Mouse (Mus musculus) adrenal gland, adult 8-10 months (tissue): Measurements from ENCODE around the gene Haus7. TPM values are rescaled to one million over a fixed set of nuclear protein-coding genes. Genes with fewer than 3 reads are reported as not detected.
"Not testable (repeated sequence)": the region's sequence is repeated elsewhere in the genome, so short reads cannot be mapped to it uniquely, and the experiment has no call there.

Experiments
- DNase-seq: peaks from one replicate; pipeline ENCODE4 v3.0.0; 2022
- total RNA-seq, 4 experiments: library from RNA; stranded (reverse); gene quantifications; 2 replicates each; pipeline ENCODE4 v1.2.4; 2022

The Haus7 gene
- total RNA-seq, result 10 to 100 TPM; 19.0 to 57.4 (median 39.0) TPM

- peak; percentile 94 for DNase-seq
Measured at GRCm38 (mm10) chrX:73458877-73459392, at the start of gene Haus7. Gene Haus7, minus strand, starts transcription at chrX:73459044.

DNA sequence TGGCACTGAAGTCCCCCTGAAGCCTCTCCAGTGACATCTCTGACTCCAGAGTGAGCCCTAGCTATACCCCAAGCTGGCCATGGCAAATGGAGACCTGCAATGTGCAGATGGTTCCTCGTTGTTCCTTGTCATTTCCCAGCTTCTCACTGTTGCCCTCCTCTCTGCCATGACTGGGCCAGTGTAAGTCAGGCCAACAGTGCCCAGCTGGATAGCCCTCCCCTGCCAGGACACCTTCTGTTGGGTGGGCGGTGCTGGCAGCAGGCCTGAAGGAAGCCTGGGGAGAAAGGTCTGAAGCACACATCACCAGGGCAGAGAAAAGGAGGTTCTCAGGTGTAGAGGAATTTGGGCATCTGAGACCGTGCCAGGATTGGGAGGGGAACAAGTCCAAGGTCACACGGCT is 47.7 kb upstream of the Haus7 start:
- no peak for DNase-seq

DNA sequence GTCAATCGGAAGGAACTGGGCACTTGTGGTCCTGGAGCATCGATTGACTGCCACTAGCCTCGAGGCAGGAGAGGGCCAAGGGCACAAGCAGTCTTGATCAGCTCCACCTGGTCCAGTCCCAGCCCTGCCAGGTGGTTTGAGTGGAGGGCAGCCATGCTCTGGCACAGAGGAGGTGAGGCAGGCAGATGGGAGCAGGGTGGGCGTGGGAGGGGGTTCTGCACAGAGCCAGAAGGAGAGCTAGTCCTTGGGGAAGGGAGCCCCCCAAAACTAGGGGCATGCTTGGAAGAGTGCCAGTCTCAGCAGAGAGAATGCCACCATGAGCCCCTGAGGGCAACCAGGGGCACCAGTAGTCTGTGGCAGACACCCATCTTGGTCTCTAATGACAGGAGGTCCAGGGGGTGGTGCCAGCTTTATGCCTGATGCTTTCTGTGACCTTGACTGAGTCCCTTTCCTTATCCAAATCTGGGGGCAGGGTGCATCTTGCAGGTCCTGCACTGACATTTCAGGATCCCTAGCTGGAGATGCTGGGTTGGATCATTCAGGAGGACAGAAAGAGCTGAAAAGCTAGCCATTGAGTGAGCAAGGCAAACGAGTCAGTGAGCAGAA is 46.4 kb upstream of the Haus7 start:
- no peak for DNase-seq

GRCm38 (mm10) chrX:73496746-73497145 is 37.9 kb upstream of the Haus7 start:
- DNase-seq, result no peak

DNA sequence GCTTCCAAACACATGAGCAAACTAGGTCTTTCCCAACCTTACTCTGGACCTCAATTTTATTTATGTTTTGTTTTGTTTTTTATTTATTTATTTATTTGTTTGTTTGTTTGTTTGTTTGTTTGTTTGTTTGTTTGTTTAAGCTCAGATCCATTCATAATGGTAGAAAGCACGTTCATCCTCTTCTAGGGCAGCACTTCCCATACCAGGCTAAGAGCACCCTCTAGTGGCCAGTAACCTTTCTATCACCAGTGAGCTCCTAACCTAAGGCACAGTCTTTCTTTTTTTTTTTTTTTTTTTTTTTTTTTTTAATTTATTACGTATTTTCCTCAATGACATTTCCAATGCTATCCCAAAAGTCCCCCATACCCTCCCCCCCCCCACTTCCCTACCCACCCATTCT is 34.7 kb upstream of the Haus7 start:
- DNase-seq, result not testable (repeated sequence)

GRCm38 (mm10) chrX:73490804-73491203 is 32.0 kb upstream of the Haus7 start:
- no peak for DNase-seq

- DNase-seq, result no peak
Measured at GRCm38 (mm10) chrX:73490186-73490585, 31.3 kb upstream of the Haus7 start.

- no peak for DNase-seq
Measured at GRCm38 (mm10) chrX:73486920-73487319, 28.1 kb upstream of the Haus7 start.

- no peak for DNase-seq
Measured at GRCm38 (mm10) chrX:73484870-73485269, 26.0 kb upstream of the Haus7 start.

DNA sequence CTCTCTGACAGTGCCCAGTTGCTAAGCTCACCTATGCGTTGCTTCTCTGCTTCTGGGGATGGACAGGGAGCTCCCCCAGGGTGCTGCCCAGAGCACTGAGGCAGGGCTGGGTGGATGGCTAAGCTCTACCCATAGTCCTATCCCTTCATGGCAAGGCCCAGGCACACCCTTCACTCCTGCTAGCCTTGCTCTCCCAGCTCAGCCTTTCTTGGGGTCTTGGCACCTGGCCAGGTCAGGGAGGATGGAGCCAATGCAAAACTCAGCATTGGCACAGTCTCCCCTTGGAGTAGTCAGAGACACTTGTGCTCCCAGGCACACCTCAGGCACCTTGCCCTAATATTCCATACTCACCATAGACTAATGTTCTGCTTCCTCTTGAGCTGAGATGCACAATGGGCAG is 25.2 kb upstream of the Haus7 start:
- no peak for DNase-seq

- DNase-seq, result no peak
Measured at GRCm38 (mm10) chrX:73483484-73483810, 24.6 kb upstream of the Haus7 start, which contains the start of gene Bgn. Gene Bgn, plus strand, starts transcription at chrX:73483602.

DNA sequence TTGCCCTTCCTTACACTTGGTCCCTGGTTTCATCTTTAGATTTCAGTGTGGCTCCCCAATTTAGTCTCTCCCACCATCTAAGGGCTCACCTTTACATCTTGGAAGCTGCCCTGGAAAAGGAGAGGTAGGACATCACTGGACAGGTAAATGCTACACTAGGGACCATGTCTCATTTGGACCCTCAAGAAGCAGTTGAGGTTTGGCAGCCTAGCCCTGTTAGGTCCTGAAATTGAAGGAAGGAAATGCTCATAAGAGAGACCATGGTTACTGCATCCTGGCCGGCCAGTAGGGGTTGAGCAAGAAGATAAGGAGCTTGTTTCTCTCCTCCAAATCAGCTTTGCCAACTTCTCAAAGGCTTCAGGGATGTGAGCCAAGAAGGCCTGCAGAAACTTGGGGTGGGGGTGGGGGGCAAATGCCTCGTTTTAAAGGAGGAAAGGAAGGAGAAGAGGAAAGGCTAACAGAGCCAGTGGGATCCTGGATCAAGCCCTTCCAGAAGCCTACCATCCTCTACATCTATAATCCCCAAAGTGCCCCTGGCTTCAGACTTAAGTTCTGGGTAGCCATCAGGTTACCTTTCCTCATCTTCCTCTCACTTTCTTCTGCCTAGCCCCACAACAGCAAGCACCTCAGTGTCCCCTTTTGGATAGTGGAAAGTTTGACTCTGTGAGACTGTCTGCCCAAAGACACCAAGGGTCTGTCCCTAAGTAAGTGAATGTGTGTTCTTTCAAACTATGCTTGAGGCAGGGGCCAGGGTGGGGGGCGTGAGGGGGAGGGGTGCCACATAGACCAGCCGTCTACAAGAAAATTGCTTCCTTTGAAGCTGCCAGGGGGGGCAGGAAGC is 24.0 kb upstream of the Haus7 start:
- DNase-seq, result no peak

DNA sequence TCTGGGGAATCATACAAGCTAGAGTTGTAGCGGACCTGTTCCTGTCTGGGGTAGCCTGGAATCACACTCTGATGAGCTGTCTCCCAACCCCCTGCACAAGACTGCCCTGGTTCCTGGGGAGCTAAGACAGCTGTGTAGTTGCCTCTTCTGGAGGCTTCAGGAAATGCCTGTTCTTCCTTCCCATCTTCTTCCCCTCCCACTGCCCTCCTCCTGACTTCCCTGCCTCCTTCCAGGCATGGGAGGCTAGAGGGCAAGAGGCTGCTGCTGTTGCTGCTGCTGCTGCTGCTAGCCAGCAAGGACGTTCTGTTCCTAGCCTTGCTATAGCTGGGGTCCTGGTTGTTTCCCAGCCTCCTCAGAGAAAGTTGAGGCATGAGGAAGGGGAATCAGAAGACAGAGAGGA is 21.5 kb upstream of the Haus7 start:
- no peak for DNase-seq

DNA sequence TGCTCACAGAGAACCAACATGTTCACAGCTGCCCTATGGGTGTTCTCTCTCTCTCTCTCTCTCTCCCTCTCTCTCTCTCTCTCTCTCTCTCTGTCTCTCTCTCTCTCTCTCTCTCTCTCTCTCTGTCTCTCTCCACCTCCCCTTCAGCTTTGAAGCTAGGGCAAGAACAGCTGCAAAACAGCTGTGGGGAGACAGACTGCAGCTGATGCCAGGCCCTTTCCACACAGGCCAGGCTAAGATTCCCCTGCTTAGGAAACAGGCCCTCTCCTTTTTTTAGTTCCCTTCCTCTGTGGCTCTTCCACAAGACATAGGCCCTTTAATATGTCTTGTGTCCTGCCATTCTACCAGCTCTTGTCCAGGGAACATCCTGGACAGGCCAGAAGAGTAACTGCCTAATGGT is 20.8 kb upstream of the Haus7 start:
- no peak for DNase-seq

- DNase-seq, result no peak
Measured at GRCm38 (mm10) chrX:73477500-73477899, 18.7 kb upstream of the Haus7 start.

- peak; percentile 30 for DNase-seq
Measured at GRCm38 (mm10) chrX:73476621-73477020, 17.8 kb upstream of the Haus7 start.

GRCm38 (mm10) chrX:73475658-73476256 is 16.9 kb upstream of the Haus7 start:
- no peak for DNase-seq

DNA sequence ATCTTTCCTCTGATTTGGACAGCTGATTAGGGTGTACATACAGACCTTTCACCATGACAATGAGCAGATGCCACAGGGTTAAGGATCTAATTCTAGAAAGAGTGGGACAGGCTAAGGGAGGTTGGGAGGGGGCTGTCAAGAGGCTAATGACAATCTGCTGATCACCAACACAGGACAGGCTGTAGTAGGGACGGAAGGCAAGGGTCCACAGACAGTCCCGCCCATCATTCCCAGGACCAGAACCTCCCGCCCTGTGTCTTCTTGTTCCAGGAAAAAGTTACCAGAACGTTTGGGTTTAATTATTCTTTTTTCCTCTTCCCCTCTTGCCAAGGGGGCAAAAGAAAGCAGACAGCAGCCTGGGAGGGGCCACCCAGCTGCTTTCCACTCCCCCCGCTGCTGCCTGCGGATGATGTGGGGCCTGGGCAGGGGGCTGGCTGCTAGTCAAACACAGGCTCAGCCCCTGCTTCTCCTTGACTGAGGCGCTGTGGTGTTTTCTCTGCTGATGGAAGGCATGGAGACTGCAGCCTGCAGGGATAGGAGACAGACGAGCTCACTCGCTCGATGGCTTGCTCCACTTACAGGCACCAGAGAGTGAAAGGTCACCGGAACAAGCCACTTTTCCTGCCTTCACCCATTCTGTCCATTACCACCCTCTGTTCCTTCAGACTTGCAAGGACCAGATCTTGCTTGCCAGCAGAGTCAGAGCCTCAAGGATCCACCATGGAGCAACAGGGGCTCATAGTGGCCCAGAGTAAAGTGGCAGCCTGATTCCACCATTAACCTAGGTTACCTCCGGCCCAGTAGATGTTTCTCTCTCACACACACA is 15.7 kb upstream of the Haus7 start:
- no peak for DNase-seq

- no peak for DNase-seq
Measured at GRCm38 (mm10) chrX:73471764-73472163, 12.9 kb upstream of the Haus7 start.

DNA sequence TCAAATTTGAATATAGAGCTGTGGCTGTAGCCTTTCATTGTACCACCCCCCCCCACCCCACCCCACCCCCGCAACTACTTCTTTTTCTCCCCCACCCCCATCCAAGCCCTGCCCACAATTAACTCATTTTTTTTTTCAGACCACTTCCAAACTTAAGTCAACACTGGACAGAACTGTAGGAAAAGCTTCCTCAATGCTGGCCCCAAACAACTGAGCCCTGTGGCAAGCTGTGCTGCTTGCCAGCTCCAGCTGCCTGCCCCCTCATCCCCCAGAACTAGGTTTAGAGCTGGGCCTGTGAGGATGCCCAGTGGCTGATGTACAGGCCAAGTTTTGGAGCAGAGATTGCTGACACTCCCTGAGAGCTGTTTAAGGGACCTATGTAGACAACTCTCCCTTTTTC is 9.9 kb upstream of the Haus7 start:
- DNase-seq, result no peak

GRCm38 (mm10) chrX:73468330-73468729 is 9.5 kb upstream of the Haus7 start:
- DNase-seq, result no peak

DNA sequence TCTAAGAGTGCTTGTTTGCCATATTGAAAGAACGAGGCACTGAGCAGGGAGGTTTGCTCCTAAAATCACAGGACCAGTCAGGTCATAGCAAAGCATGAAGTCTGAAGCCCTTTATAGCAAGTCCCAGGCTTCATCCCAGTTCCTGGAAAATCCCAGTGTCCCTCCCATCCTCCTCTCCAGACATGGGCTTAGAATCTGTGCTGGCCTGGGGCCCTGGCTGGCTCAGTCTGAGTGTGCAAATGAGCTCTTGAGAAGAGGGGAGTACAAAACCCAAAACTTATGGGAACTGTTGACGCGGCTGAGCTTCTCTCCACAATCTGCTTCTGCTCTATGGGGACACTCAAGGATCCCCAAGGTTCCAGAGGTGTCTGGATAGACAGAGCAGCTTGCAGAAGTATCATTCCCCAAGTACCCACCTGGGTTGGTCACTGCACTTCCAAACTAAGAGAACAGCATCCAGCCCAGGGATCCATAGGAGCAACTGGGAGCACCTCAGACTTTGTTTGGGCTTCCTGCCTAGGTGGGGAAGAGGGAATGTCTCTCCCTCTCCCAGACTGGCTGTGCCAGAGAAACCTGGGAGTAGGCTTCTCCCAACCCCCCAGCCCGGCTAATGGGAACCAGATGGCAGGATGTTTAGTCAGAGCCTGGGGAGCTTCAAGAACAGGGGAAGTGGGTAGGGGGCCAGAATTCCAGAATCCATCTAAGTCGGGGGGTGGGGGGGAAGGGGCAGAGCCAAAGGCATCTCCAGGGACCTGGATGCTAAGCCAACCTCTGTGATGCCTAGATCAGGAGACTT is 8.8 kb upstream of the Haus7 start:
- no peak for DNase-seq
